Mouse (Mus musculus): ENCODE data around the gene Slamf6.

DNA sequence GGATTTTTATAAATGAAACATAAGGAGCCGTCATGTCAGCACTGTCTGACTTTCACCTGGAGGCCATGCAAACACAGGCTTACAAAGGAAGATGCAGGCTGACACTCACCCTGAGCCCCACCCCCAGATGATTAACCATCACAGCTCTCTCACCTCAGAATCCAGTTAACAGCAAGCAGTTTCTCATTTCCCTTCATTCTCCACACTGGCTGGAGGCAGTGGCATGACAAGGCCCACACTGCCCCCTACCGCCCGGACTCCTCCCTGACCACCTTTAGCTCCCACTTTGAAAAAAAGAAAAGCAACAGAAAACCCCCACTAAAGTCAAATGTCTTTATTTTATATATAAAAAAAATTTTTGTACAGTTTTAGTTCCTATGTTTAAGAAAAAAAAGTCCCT lies 83.3 kb downstream of the Slamf6 start:
- TF ChIP-seq EP300 (IDR thresholded peaks at IDR 0.05) (no peak), CTCF (IDR thresholded peaks at IDR 0.05) (peak; percentile 60)
